Mouse (Mus musculus) ES-CJ7 (cell line): ENCODE measurements around the gene Isg20l2.

Source experiments
- DNase-seq: peaks from one replicate; pipeline ENCODE4 v3.0.0; 2011; ENCODE audit warnings: low read depth, low spot score

The Isg20l2 gene

DNA sequence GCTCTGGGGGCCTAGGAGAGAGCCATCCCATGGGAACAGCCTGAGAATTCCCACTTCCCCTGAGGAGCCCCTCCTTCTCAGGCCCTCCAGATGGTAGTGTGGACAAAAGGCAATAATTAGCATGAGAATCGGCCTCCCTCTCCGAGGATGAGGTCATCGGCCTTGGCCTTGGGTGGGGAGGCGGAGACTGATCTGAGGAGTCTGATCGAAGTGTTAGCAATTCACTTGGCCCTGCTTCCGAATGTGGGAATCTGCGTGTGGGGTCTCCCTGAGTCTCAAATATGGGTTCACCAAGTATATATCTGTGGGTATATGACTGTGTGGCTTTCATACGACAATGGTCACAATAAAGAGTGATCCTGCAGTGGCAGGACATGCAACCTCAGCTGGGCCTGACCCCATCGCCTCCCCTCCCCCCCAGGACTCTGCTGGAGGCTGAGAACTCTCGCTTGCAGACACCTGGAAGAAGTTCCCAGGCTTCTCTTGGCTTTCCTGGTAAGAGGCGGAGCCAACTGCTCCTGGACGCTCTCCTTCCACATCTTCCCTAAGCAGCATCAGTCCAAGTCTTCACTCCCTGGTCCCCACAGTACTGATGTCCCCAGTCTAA, 44.4 kb downstream of the Isg20l2 start:
- DNase-seq, result peak; percentile 99

DNA sequence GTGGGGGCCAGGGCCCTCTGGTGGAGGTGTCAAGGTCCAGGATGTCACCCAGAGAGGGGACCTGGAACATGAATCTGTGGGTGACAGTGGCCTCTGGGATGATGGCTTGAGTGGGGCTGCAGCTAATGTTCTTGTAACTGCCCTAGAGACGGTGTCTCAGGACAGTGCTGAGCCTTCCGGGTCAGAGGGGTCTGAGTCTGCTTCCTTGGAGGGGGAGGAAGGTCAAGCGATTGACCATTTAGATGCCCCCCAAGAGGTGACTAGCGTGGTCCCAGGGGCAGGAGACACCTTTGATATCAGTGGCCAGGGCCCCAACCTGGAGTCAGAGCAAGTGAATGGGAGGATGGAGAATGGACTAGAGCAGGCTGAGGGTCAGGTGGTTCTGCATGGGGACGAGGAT, 49.4 kb downstream of the Isg20l2 start:
- no peak for DNase-seq

DNA sequence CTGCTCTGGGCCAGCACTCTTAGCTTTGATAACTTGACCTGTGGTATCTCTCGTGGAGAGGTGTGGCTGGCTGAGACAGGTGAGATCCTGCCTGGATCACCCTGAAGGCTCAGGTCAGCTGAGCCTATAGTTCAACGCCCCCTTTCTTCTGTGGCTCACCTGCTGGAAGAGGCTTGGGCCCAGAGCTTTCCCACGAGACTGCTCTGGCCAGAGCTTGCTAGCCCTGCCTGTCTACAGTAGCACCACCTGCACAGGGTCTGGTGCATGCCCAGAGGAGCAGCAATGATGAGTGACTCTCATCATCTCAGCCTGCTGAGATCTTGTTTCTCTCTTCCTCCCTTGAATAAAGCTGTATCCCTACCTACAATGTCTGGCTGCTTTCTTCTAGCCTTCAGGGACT, 50.0 kb downstream of the Isg20l2 start:
- DNase-seq, result no peak

DNA sequence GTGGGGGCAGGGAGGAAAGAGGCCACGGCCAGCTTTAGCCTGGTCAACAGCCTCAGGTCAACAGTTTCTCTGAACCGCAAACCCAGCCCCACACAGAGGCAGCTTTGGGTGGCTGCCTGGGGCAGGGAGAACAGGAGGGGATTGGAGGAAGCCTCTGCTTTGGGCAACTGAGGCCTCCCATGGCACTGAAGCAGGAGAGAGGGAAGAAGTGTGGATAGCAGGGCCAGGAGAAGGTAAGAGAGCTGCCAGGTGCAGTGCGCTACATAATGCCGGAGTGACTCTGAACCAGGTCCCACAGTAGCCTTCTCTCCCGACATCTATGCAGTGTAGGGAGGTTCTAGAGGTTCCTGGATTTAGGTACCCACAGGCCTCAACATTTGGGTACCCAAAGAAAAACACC, 50.6 kb downstream of the Isg20l2 start:
- DNase-seq, result no peak

DNA sequence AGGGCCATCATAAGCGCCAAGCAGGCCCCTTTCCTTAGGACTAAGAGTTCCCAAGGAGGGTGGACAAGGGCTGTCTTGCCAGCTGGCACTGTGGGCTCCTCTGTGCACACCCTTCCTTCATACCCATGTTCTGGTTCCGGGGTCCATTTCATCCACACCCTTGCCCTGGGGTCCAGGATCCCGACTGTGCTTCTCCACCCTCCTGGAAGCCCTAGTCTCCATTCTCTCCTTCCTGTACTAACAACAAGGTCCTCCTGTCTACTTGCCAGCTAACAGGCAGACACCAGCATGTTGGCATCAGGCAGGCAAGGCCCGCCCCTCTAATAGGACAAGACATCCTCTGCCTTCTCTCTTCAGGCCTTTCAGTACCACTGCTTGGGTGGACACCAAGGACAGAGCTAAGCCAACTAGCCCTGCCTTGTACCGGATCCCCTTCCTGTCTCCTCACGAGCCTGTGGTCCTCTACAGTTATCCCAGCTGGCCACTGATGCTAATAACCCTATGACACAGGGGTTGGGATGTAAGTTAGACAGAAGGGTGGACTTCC, 51.2 kb downstream of the Isg20l2 start:
- DNase-seq, result no peak

DNA sequence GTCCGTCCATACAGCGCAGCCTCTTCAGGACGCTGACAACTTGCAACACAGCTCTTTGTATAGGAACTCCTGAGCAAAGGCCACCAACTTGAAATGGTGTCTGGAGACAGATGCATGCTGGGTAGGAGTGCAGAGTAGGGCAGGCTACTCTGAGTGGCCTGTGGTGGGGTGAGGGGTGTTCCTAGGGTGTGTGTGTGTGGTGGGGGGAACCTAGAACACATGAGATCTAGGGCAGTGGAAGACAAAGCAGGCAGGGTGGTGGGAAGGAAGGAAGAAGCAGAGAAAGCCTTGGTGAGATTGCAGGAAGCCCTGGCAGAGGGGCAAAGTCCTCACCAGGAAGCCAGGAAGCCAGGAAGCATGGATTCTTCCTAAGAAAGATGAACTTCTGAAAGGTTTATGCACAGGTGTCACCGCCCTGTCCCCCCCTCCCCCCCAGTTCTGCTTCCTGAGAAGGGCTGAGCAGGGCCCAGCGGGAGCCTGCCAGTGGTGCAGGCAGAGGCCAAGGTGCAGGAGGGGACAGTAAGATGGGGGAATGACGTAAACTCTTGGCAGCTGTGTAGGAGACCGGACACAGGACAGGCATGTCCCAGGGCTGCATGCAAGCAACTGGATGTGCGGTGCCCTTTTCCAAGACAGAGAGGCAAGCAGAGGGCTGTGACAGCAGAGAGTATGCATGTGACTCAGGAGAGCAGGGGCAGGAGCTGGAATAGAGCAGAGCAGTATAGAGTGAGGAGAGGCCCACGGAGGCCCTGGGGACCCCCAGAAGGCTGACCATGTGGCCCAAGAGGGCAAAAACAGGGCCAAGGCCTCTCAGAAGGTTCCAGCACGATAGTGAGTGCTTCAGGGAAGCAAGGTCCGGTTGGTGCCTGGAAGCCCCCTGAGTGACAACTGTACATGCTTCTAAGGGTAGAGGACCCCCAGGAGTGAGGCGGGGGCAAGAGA, 52.1 kb downstream of the Isg20l2 start:
- DNase-seq, result no peak

DNA sequence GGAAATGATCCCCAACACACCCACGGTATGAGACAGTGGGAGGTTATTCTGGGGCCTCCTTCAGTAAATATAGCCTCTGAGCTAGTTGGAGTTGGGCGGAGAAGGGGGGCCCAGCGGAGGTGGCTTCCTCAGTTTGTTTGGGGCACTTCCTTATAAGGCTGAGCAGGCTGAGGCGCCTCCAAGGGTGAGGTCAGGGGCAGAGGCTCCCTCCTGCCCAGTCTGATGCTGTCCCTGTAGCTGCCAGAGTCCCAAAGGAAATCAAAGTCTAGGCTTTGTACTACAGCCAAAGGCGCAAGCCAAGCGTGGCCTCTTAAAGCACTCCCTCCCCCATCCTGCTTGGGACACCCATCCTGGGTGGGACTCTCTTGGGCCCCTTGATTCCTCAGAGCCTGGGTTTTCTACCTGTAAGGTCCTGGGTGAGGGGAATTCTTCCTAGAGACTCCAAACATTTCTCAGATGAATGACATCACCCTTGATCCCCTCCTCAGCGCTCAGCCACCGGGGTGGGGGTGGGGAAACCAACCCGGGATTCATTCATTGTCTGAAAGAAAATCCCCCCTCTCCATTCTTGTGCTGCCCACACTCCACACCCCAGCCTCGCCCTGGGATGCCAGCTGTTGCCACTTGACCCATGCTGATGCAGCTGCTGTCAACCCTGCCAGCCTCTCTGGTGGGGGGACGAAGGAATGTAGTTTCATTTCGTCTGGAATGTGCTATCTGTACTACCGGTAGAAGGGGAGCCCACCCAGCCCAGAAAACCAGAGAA, 52.9 kb downstream of the Isg20l2 start:
- no peak for DNase-seq

DNA sequence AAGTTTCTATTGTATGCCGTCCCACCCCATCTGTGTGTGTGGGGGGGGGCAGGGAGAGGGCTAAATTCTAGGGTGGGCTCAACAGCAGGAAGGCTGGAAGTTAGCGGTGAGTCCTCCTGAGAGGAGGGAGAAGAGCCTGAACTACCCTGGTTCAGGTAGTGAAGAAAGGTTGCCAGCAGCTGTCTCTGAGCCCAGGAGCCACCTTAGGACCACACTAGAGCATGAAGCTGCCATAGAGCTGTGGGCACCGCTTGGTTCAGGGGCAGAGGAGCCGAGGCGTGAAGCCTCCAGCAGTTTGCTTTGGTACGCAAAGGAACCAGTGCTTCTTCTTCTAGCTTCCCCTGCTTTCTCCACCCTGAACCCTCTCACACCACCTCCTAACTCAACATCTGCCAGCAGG, 53.5 kb downstream of the Isg20l2 start:
- no peak for DNase-seq

DNA sequence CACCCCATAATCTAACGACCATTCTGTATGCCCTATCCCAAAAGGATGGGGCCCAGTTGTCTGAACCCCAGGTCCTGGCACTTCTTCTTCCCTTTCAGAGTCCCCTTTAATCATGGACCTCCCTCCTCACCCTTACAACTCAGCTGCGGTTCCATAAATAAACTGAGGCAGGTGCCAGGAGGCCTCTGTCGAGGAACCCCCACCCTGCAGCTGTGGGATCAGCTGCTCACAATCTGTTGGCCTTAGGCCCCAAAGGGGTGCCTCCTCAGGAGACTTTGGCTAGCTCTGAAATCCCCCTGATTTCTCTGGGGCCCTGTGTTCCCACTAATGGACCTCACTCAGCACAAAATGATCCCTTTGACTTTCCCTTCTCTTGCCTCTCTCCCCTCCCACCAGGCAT, 54.0 kb downstream of the Isg20l2 start:
- DNase-seq, result no peak

DNA sequence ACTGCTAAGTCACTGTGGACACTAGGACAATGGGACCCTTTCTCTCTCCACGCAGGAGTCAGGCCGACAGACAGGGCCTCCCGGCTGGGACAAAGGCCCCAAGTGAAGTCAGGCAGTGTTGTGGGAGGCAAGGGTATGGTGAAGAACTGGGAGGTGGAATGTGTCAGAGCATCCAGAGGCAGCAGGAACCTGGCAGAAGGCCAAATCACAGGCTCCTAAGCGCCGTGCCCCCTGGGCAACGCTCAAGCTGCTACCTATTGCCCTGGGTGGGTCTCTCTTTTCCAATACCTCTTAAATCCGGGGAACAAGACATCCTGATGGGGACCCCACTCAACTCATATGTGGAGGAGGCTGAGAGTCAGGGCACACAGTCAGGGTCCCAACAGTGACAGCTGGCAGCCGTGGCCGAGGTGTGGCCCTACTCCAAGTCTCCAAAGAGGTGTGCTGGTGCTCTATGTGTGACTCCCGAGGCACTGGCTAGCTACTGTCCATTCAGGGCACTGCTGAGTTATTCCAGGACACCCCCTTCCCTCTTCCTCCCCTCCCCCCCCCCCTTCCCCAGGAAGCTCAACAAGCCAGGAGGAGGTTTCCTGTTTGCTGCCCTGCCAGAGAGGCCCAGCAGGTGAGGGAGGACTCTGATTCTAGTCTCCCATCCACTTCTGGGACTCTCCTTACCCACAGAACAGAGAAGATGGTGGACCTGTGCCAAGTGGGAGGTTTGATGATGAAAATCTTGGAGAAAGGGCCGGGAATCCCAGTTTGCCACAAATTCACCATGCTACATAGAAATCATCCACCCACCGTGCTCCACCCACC, 55.6 kb downstream of the Isg20l2 start:
- no peak for DNase-seq

DNA sequence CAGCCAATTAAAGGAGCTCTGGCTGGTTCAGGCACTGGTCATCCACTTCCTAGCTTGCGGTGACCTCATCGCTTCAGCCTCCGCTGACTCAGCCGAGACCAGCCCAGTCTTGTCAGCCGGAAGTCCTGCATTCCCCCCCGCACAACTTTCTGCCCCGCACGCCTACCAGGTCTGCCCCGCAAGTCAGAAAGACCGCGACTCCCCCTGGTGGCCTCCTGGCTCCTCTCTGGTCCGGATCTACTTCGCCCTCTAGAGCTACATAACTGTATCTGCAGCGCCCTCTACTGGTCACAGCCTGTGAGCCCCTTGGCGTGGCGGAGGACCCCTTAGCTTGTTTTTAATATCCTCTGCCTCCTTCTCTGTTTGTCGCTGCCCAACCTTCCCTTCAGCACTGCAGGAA, 56.8 kb downstream of the Isg20l2 start:
- peak; percentile 97 for DNase-seq

DNA sequence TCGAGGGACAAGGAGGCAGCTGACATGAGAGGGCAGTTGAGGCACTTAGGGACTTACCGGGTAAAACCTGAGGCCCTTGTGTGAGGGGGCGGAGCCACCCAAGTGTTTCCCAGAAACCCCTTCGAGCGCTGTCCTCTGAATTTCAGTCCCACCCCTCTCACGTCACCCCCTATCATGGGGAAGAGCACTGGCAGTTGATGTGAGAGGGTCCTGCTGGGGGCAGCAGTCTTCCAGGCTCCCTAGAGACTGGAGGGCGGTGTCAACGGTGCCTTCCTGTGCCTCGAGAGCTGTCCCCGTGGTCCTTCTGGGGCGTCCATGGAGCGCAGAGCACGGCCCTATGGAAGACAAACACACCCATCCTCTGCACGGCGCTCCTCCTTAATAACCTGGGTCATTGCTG, 57.5 kb downstream of the Isg20l2 start:
- DNase-seq, result peak; percentile 92

DNA sequence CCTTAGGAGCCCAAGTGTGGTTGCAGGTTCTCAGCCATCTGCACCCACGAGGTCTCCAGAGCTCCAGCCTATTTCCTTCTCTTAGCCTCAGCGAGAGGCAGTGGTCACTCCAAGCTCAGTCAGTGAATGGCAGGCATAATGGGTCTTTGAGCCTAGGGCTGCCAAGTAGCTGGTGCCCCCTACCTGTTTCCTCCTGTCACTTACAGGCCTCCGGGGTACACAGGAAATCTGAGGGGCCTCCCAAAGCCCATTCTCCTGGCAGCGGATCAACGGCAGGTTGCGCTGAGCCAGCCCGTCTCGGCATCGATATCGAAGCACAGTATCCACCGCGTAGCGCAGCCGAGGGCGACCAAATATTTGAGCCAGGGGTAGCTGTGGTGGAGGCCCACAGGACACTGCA, 58.0 kb downstream of the Isg20l2 start:
- no peak for DNase-seq

DNA sequence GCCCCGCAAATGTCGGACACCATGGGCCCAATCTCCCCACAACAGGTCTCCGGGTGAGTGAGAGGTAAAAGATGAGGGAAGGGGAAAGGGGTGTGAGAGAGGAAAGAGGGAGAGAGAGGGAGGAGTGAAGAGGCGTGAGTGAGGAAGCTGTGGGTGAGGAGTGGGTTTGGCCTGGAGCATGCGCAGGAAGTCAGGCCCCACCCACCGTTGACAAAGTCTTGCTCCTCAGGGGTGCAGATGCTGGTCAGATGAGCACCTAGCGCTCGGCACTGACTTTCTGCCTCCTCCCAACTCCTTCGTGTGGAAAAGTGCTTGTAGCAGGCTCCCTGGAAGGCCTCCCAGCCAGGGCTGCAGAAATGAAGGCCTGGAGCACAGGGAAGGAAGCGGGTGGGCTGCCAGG, 59.8 kb downstream of the Isg20l2 start:
- DNase-seq, result no peak
